8 mouse cellular contexts compared by ENCODE assay signal in the genomic region with DNA sequence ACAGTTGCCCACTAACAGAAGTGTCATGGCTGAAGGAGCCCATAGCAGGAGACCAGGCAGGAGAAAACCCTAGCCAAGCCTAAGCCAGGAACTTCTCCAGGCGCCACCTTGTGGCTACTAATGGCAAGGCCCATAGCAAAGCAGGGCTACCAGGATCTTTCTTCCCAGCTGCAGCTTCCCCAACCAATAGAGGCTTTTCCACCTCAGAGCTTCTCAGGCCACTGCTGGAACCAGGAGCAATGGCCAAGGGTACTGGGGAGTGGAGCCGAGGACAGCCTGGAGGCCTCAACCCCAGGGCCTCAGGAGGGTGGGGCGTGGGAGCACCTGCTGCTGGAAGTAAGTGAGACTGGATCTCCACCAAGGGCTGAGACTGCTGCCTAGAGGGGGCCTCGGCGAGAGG. TPM values are rescaled to one million over a fixed set of nuclear protein-coding genes. Genes with fewer than 3 reads are reported as not detected.
A peak's percentile ranks its signal among the peaks of the same experiment; 100 is the strongest.
DNase-seq lines count a peak whose midpoint lies in the region; ATAC-seq and TF ChIP-seq lines count a peak whose summit lies in the region.

No protein-coding gene starts in this region.

- peaks cover 2 to 3% of the 10 kb centered on the region in 2 experiments for H3K36me3 ChIP-seq in MEL (ENCODE audit: control insufficient read depth in 1 of 2, insufficient read depth in 2 of 2, low read length in 2 of 2)
- H3K36me3 ChIP-seq in forebrain, embryonic 15.5 days = peaks cover 52% of the 10 kb centered on the region
- peaks cover 2% of the 10 kb centered on the region; the same call in 1 of the 2 replicates for H3K36me3 ChIP-seq in hindbrain, embryonic 11.5 days (ENCODE audit: control insufficient read depth, insufficient read depth, low read length)
- peaks cover 23% of the 10 kb centered on the region for H3K36me3 ChIP-seq in lung, embryonic 16.5 days (ENCODE audit: control insufficient read depth, insufficient read depth, low read length)

- ATAC-seq in forebrain, embryonic 15.5 days (replicated peaks) = peak; percentile 51; the same call in 1 of the 2 replicates
- peak; percentile 63; the same call in 1 of the 2 replicates for ATAC-seq in hindbrain, embryonic 11.5 days (ENCODE audit: low FRiP score)
- peak; percentile 66 for ATAC-seq in lung, embryonic 16.5 days (ENCODE audit: low read depth)

- peak; percentile 71 for DNase-seq in MEL (ENCODE audit: low read depth, low spot score)
- DNase-seq in cerebellum, adult 18-20 months = peak; percentile 75 to 78
- DNase-seq in hindbrain, embryonic 11.5 days (ENCODE audit: low spot score) = peak; percentile 83
- DNase-seq in layer of hippocampus, adult 9-11 months = peak; percentile 49
- peak; percentile 28 for DNase-seq in retina, adult 2 months (ENCODE audit: low read depth, low spot score)
- peak; percentile 73 for DNase-seq in urinary bladder, postnatal 14 days (ENCODE audit: low spot score)

- H3K9ac ChIP-seq in MEL (ENCODE audit: control insufficient read depth, low read depth, low read length, poor library complexity, severe bottlenecking) = no peak overlapping the region
- H3K9ac ChIP-seq in forebrain, embryonic 15.5 days (replicated peaks) = no peak overlapping the region
- no peak overlapping the region for H3K9ac ChIP-seq in hindbrain, embryonic 11.5 days (ENCODE audit: low read depth, low read length)
- no peak overlapping the region for H3K9ac ChIP-seq in lung, embryonic 16.5 days (ENCODE audit: low read length)

- peak; percentile 54 for TF ChIP-seq RAD21 in MEL (IDR thresholded peaks at IDR 0.05; ENCODE audit: low read depth, low read length)

- no peaks in the 10 kb centered on the region for H3K9me3 ChIP-seq in MEL (replicated peaks; ENCODE audit: insufficient read depth, low read length)
- no peaks in the 10 kb centered on the region for H3K9me3 ChIP-seq in forebrain, embryonic 15.5 days
- no peaks in the 10 kb centered on the region for H3K9me3 ChIP-seq in hindbrain, embryonic 11.5 days (ENCODE audit: control insufficient read depth, low read length)
- no peaks in the 10 kb centered on the region for H3K9me3 ChIP-seq in lung, embryonic 16.5 days (ENCODE audit: control insufficient read depth, low read length)

- no peaks in the 10 kb centered on the region for H3K27me3 ChIP-seq in MEL (ENCODE audit: control insufficient read depth in 1 of 2, insufficient read depth in 2 of 2, low read length in 2 of 2)
- H3K27me3 ChIP-seq in forebrain, embryonic 15.5 days = no peaks in the 10 kb centered on the region
- no peaks in the 10 kb centered on the region for H3K27me3 ChIP-seq in hindbrain, embryonic 11.5 days (ENCODE audit: control insufficient read depth, insufficient read depth, low read length)
- no peaks in the 10 kb centered on the region for H3K27me3 ChIP-seq in lung, embryonic 16.5 days (ENCODE audit: control insufficient read depth, insufficient read depth, low read depth, low read length)

- 0 out of 4 replicates have a peak, but pooled peaks of 1 of the 2 experiments have one; percentile 25 for TF ChIP-seq POLR2A in MEL (IDR thresholded peaks at IDR 0.05; ENCODE audit: control insufficient read depth in 1 of 2, insufficient read depth in 1 of 2, low read depth in 1 of 2, low read length in 2 of 2, poor library complexity in 1 of 2)

- no peaks in the 10 kb centered on the region; the same call in 1 of the 2 replicates for H3K79me2 ChIP-seq in MEL (ENCODE audit: control insufficient read depth, insufficient read depth, low read length, poor library complexity)

- H3K27ac ChIP-seq in MEL (ENCODE audit: control insufficient read depth, low read depth, low read length) = no peak overlapping the region
- 0 out of 2 replicates have a peak overlapping the region, but pooled peaks have one; percentile 11 for H3K27ac ChIP-seq in forebrain, embryonic 15.5 days (replicated peaks)
- H3K27ac ChIP-seq in hindbrain, embryonic 11.5 days (ENCODE audit: low read depth, low read length) = no peak overlapping the region
- no peak overlapping the region for H3K27ac ChIP-seq in lung, embryonic 16.5 days (ENCODE audit: low read length)

- no peak for TF ChIP-seq EP300 in MEL (IDR thresholded peaks at IDR 0.05; ENCODE audit: low read depth in 1 of 2, low read length in 2 of 2)

- TF ChIP-seq CTCF in MEL (IDR thresholded peaks at IDR 0.05 in 2 of 3, conservative IDR thresholded peaks at IDR 0.05 in 1 of 3; ENCODE audit: control insufficient read depth in 1 of 3, insufficient read depth in 1 of 3, low read depth in 2 of 3, low read length in 3 of 3, poor library complexity in 1 of 3, severe bottlenecking in 1 of 3) = peak; percentile 86 to 88 (median 87)

- 64% methylated on average over 5 of the region's 5 CpGs for WGBS in forebrain, embryonic 15.5 days
- 54% methylated on average over 5 of the region's 5 CpGs for WGBS in hindbrain, embryonic 11.5 days
- 50% methylated on average over 5 of the region's 5 CpGs for WGBS in lung, embryonic 16.5 days

- peaks cover 4 to 5% of the 10 kb centered on the region in 2 experiments for H3K4me1 ChIP-seq in MEL (ENCODE audit: control insufficient read depth in 1 of 2, insufficient read depth in 2 of 2, low read length in 2 of 2)
- peaks cover 8% of the 10 kb centered on the region for H3K4me1 ChIP-seq in forebrain, embryonic 15.5 days
- H3K4me1 ChIP-seq in hindbrain, embryonic 11.5 days (replicated peaks; ENCODE audit: control insufficient read depth, insufficient read depth, low read length) = no peaks in the 10 kb centered on the region
- H3K4me1 ChIP-seq in lung, embryonic 16.5 days (replicated peaks; ENCODE audit: control insufficient read depth, insufficient read depth, low read length) = peaks cover 3% of the 10 kb centered on the region

- no peak overlapping the region for H3K4me2 ChIP-seq in forebrain, embryonic 15.5 days (replicated peaks)
- H3K4me2 ChIP-seq in hindbrain, embryonic 11.5 days (replicated peaks; ENCODE audit: low read depth, low read length) = no peak overlapping the region
- no peak overlapping the region for H3K4me2 ChIP-seq in lung, embryonic 16.5 days (ENCODE audit: low read depth, low read length)

- no peak overlapping the region for H3K4me3 ChIP-seq in MEL (ENCODE audit: control insufficient read depth in 1 of 2, insufficient read depth in 1 of 2, low read depth in 2 of 2, low read length in 2 of 2)
- H3K4me3 ChIP-seq in forebrain, embryonic 15.5 days = no peak overlapping the region
- no peak overlapping the region for H3K4me3 ChIP-seq in hindbrain, embryonic 11.5 days (ENCODE audit: low read depth, low read length)
- no peak overlapping the region for H3K4me3 ChIP-seq in lung, embryonic 16.5 days (ENCODE audit: low read length)

TF ChIP-seq in MEL, 35 proteins besides CTCF, POLR2A, EP300 and RAD21:
- no peak for TF ChIP-seq USF2 (IDR thresholded peaks at IDR 0.05; ENCODE audit: borderline replicate concordance in 1 of 2, insufficient read depth in 1 of 2, low read depth in 1 of 2, low read length in 2 of 2)
- no peak for TF ChIP-seq MAZ (IDR thresholded peaks at IDR 0.05; ENCODE audit: low read depth, low read length)
- TF ChIP-seq RCOR1 (IDR thresholded peaks at IDR 0.05; ENCODE audit: low read depth, low read length) = no peak
- TF ChIP-seq ZC3H11A (IDR thresholded peaks at IDR 0.05; ENCODE audit: low read depth, low read length) = peak; percentile 49; the same call in 1 of the 2 replicates
- no peak for TF ChIP-seq NELFE (IDR thresholded peaks at IDR 0.05; ENCODE audit: low read depth, low read length)
- no peak for TF ChIP-seq ZMIZ1 (IDR thresholded peaks at IDR 0.05; ENCODE audit: low read depth, low read length)
- no peak for TF ChIP-seq MAFK (IDR thresholded peaks at IDR 0.05; ENCODE audit: borderline replicate concordance, low read depth, low read length)
- TF ChIP-seq GATA1 (IDR thresholded peaks at IDR 0.05; ENCODE audit: low read depth, low read length) = no peak
- TF ChIP-seq SMC3 (IDR thresholded peaks at IDR 0.05; ENCODE audit: low read depth, low read length) = peak; percentile 86

RNA-seq across cellular contexts. Expression of a gene that starts 31.5 kb away (rescaled TPM):
- total RNA-seq in MEL (2012; rRNA removed) = 13.9 and 14.8 TPM in 2 replicates
- 10 to 100 TPM in 1 of 2 experiments, not detected in 1; 27.4 TPM for polyA plus RNA-seq in MEL (2012; ENCODE audit: insufficient read depth in 1 of 2, insufficient read length in 2 of 2, low read depth in 1 of 2, low replicate concordance in 2 of 2, missing spikeins in 1 of 2)
- polyA plus RNA-seq in forebrain, embryonic 15.5 days (2015; fragmentation: Nextera tagmentation; extraction: Ambion mirVana) = 50.9 and 52.9 TPM in 2 replicates
- 56.8 and 61.5 TPM in 2 replicates for polyA plus RNA-seq in hindbrain, embryonic 11.5 days (2014; fragmentation: Nextera tagmentation; extraction: Ambion mirVana)
- polyA plus RNA-seq in lung, embryonic 16.5 days (2015; fragmentation: Nextera tagmentation; extraction: Ambion mirVana) = 29.1 and 33.6 TPM in 2 replicates

Comparison
In these comparisons a context has a peak if more than half of its experiments do, and no peak if none do; other contexts are left out.
1. DNase-seq: peak in every context shown above with its lines; median percentile 83 in hindbrain, embryonic 11.5 days; 76 in cerebellum, adult 18-20 months; 73 in urinary bladder, postnatal 14 days; 71 in MEL; 49 in layer of hippocampus, adult 9-11 months; 28 in retina, adult 2 months.